Mouse (Mus musculus) embryonic facial prominence, embryonic 11.5 days (tissue): ENCODE results near the gene Phox2b. TPM values are rescaled to one million over a fixed set of nuclear protein-coding genes. Genes with fewer than 3 reads are reported as not detected.

Experiments used
- ATAC-seq: fragments of 200-750 bp; cut with Nextera tagmentation; replicated peaks from 2 replicates; pipeline ENCODE4 v1.8.0; 2017; ENCODE audit warnings: low read depth; ENCODE audit not compliant: insufficient number of reproducible peaks, low FRiP score, low TSS enrichment
- DNase-seq: peaks from one replicate; pipeline ENCODE4 v3.0.0-alpha.2; 2015; ENCODE audit warnings: low spot score
- H3K27ac ChIP-seq: fragments of 300-500 bp; sonication (generic); replicated peaks from 2 replicates; pipeline ENCODE4 v1.5.1; 2014; ENCODE audit warnings: mild to moderate bottlenecking, low read depth, low read length, control low read depth
- H3K27me3 ChIP-seq: fragments of 300-500 bp; sonication (generic); 2 replicates; pipeline ENCODE4 v1.6.1; 2014; ENCODE audit warnings: mild to moderate bottlenecking, low read length, moderate library complexity, mixed read lengths; ENCODE audit not compliant: control insufficient read depth, insufficient read depth
- H3K36me3 ChIP-seq: fragments of 300-500 bp; sonication (generic); replicated peaks from 2 replicates; pipeline ENCODE4 v1.6.1; 2014; ENCODE audit warnings: low read depth, mild to moderate bottlenecking, low read length, moderate library complexity, mixed read lengths; ENCODE audit not compliant: control insufficient read depth, insufficient read depth
- H3K4me1 ChIP-seq: fragments of 300-500 bp; sonication (generic); 2 replicates; pipeline ENCODE4 v1.6.1; 2014; ENCODE audit warnings: low read length, mixed read lengths; ENCODE audit not compliant: control insufficient read depth, insufficient read depth
- H3K4me2 ChIP-seq: fragments of 300-500 bp; sonication (generic); 2 replicates; pipeline ENCODE4 v1.6.1; 2014; ENCODE audit warnings: low read depth, mild to moderate bottlenecking, control low read depth, low read length, moderate library complexity
- H3K4me3 ChIP-seq: fragments of 300-500 bp; sonication (generic); 2 replicates; pipeline ENCODE4 v1.5.1; 2014; ENCODE audit warnings: low read depth, low read length, control low read depth
- H3K9ac ChIP-seq: fragments of 300-500 bp; sonication (generic); replicated peaks from 2 replicates; pipeline ENCODE4 v1.6.1; 2014; ENCODE audit warnings: mild to moderate bottlenecking, control low read depth, low read length
- H3K9me3 ChIP-seq: fragments of 300-500 bp; sonication (generic); replicated peaks from 2 replicates; pipeline ENCODE4 v1.6.1; 2016; ENCODE audit warnings: mild to moderate bottlenecking, low read length, inconsistent platforms, mixed read lengths; ENCODE audit not compliant: control insufficient read depth
- WGBS: fragments of 180-500 bp; shearing (Covaris S2); extraction: QIAGEN DNeasy Blood & Tissue Kit; methylation state at CpG from one replicate; pipeline ENCODE4 v1.1.7; 2014; 5-methylcytosine and 5-hydroxymethylcytosine counted together
- polyA plus RNA-seq: library from polyadenylated mRNA; unstranded; fragments of >200 nt; fragmentation: Nextera tagmentation; extraction: Ambion mirVana; gene quantifications from 2 replicates; pipeline ENCODE4 v1.2.1, GENCODE M21; 2014

Gene Phox2b
- polyA plus RNA-seq: 4.1 and 5.1 TPM in 2 replicates

- no peak within 1 kb of the TSS for H3K27ac ChIP-seq
- H3K27me3 ChIP-seq: peaks cover 67% of the 10 kb centered on the region
- ATAC-seq: no peak
- H3K9me3 ChIP-seq: no peaks in the 10 kb centered on the region
- H3K4me2 ChIP-seq: no peak within 1 kb of the TSS
- H3K9ac ChIP-seq: no peak within 1 kb of the TSS
- H3K4me3 ChIP-seq: no peak within 1 kb of the TSS
- 2% methylated on average over 16 of the region's 16 CpGs for WGBS
- no peaks in the 10 kb centered on the region for H3K36me3 ChIP-seq
- DNase-seq: peak; percentile 33
- H3K4me1 ChIP-seq: peaks cover 5% of the 10 kb centered on the region
Measured at GRCm38 (mm10) chr5:67098733-67099323, at the start of gene Phox2b. Gene Phox2b, minus strand, starts transcription at chr5:67099301.

DNA sequence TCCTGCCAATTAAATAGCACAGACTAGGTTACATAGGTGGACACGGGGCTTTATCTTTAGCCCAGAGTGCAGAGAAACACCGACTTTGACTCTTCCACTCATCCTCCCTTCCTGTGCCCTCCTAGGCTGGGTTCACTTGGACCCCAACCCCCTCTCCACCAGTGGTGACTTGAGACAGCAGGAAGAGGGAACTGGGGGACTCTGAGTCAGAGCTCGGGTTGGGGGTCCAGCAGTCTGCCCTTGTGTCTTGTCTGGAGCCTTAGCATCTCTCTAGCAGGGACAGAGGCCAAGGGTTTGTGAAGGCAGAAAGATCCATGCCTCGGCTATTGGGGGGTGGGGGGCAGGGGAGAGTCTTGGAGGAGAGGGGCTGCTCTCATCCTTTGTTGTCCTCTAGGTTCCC is 43.5 kb upstream of the Phox2b start:
- Histone ChIP-seq H3K4me3 (no peak overlapping the region), H3K9me3 (no peaks in the 10 kb centered on the region), H3K27ac (no peak overlapping the region), H3K4me2 (no peak overlapping the region), H3K4me1 (no peaks in the 10 kb centered on the region; the same call in 1 of the 2 replicates), H3K36me3 (no peaks in the 10 kb centered on the region), H3K27me3 (no peaks in the 10 kb centered on the region), H3K9ac (no peak overlapping the region)
- no peak for ATAC-seq
- 76% methylated on average over 4 of the region's 4 CpGs for WGBS
- no peak for DNase-seq

GRCm38 (mm10) chr5:67139052-67140015 is 40.2 kb upstream of the Phox2b start:
- no peak overlapping the region for H3K27ac ChIP-seq

GRCm38 (mm10) chr5:67138643-67139042 is 39.5 kb upstream of the Phox2b start:
- no peak overlapping the region for H3K27ac ChIP-seq
- no peak overlapping the region for H3K4me2 ChIP-seq
- no peaks in the 10 kb centered on the region for H3K36me3 ChIP-seq
- no peak overlapping the region for H3K4me3 ChIP-seq
- DNase-seq (peak; percentile 24), ATAC-seq (0 out of 2 replicates have a peak, but pooled peaks have one; percentile 56)
- no peak overlapping the region for H3K9ac ChIP-seq
- no peaks in the 10 kb centered on the region for H3K9me3 ChIP-seq
- no peaks in the 10 kb centered on the region; the same call in 1 of the 2 replicates for H3K4me1 ChIP-seq
- H3K27me3 ChIP-seq: no peaks in the 10 kb centered on the region
- WGBS: 20% methylated on average over 8 of the region's 8 CpGs

More at GRCm38 (mm10) chr5:67139052-67140015, 40.2 kb upstream of the Phox2b start:
- Histone ChIP-seq H3K4me3 (no peak overlapping the region), H3K9me3 (no peaks in the 10 kb centered on the region), H3K4me1 (no peaks in the 10 kb centered on the region; the same call in 1 of the 2 replicates), H3K4me2 (no peak overlapping the region), H3K27me3 (no peaks in the 10 kb centered on the region), H3K9ac (no peak overlapping the region), H3K36me3 (no peaks in the 10 kb centered on the region)
- DNase-seq (no peak), ATAC-seq (no peak)
- WGBS: 42% methylated on average over 25 of the region's 25 CpGs

DNA sequence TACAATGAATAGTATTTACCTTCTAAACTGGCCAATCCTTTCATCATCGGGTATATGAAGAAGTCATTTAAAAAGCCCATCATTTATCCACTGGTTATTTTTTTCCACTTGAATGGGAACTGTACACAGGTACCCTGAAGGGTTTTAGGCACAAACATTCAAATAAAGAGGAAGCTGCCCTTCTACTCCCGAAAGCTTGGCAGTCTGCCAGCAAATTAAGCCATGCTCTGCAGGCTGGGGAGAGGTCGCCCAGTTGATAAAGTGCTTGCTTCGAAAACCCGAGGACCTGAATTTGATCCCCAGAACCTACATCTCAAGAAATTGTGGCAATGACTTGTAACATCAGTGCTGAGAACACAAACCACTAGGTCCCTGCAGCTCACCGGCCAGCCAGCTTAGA is 35.6 kb upstream of the Phox2b start:
- no peaks in the 10 kb centered on the region for H3K36me3 ChIP-seq
- no peak overlapping the region for H3K4me3 ChIP-seq
- ATAC-seq (no peak), DNase-seq (peak; percentile 52)
- H3K27ac ChIP-seq: no peak overlapping the region
- no peaks in the 10 kb centered on the region for H3K9me3 ChIP-seq
- no peaks in the 10 kb centered on the region; the same call in 1 of the 2 replicates for H3K4me1 ChIP-seq
- H3K27me3 ChIP-seq: no peaks in the 10 kb centered on the region
- no peak overlapping the region for H3K9ac ChIP-seq
- H3K4me2 ChIP-seq: no peak overlapping the region
- 59% methylated on average over 6 of the region's 6 CpGs for WGBS

- Histone ChIP-seq H3K4me1 (no peaks in the 10 kb centered on the region), H3K4me2 (no peak overlapping the region), H3K27ac (no peak overlapping the region), H3K9me3 (no peaks in the 10 kb centered on the region), H3K9ac (no peak overlapping the region), H3K4me3 (no peak overlapping the region), H3K27me3 (no peaks in the 10 kb centered on the region), H3K36me3 (no peaks in the 10 kb centered on the region)
- 76% methylated on average over 2 of the region's 2 CpGs for WGBS
- ATAC-seq: no peak
- no peak for DNase-seq
Measured at GRCm38 (mm10) chr5:67131671-67132070, 32.6 kb upstream of the Phox2b start.

DNA sequence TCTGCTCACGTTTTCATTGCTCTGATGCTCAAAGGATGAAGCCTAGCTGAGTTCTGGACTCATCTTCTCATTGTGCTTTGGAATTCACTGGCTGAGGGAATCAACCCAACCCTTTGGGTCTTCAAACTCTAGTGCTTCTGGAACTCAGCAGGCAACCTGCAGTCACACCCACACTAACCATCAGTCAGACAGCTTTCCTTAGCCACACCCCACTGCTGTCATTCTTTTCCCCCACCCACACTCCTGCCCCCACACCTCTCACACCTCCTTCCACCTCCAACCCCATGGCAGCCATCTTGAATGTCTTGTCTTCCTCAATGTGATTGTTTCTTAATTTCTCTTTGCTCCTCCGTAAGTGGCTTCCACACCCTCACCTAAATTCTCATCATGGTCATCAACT is 7.2 kb upstream of the Phox2b start:
- 86% methylated on average over 2 of the region's 2 CpGs for WGBS
- peaks cover 26% of the 10 kb centered on the region for H3K27me3 ChIP-seq
- no peak for ATAC-seq

DNA sequence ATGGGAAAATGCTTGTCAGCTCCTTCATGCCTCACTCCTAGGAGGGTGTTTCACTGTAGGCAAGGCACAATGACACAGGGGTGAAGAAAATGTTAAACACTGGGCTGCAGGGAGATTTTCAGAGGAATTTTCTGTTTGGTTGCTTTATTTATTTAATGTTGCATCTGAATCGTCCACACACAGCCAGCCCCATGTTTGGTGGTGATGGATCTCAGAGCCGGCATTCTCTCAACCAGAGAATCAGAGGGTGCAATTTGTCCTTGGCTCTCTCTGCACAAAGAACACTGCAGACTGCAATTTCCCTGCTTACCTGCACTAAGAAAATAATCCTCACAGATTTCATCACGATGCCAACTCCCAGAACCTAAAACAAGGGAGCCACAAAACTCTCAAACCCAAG is 3.9 kb upstream of the Phox2b start:
- peaks cover 48% of the 10 kb centered on the region for H3K27me3 ChIP-seq
- no peak for ATAC-seq
- H3K9ac ChIP-seq: no peak overlapping the region
- no peak overlapping the region for H3K27ac ChIP-seq
- 6% methylated on average over 3 of the region's 3 CpGs for WGBS
- no peaks in the 10 kb centered on the region; the same call in 1 of the 2 replicates for H3K4me1 ChIP-seq
- DNase-seq: no peak
- no peaks in the 10 kb centered on the region for H3K36me3 ChIP-seq
- H3K4me3 ChIP-seq: no peak overlapping the region
- H3K4me2 ChIP-seq: no peak overlapping the region
- H3K9me3 ChIP-seq: no peaks in the 10 kb centered on the region

More for the DNA sequence above, 7.2 kb upstream of the Phox2b start:
- DNase-seq: no peak
- no peak overlapping the region for H3K9ac ChIP-seq
- no peak overlapping the region for H3K27ac ChIP-seq
- no peaks in the 10 kb centered on the region for H3K9me3 ChIP-seq
- H3K36me3 ChIP-seq: no peaks in the 10 kb centered on the region
- H3K4me3 ChIP-seq: no peak overlapping the region
- no peaks in the 10 kb centered on the region for H3K4me1 ChIP-seq
- H3K4me2 ChIP-seq: no peak overlapping the region
